16 mouse cellular contexts compared by ENCODE assay signal in the genomic region with DNA sequence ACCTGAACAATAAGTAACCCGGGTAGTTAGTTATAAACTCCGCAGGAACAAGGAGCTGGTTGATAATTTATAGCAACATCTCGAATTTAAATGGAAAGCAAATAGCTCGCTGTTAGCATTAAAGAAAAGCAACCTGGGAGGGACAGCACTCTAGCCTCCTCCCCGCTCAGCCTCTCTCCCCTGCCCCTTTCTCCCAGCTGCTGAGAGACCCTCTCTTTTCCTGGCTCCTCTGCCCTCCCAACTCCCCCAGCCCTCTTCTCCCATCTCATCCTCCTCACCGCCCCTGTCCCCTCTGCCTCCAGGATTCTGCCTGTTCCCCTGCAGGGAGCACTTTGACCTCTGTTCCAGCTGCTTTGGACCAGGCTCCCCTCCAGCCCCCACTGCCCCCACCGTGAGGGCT. TPM values are rescaled to one million over a fixed set of nuclear protein-coding genes. Genes with fewer than 3 reads are reported as not detected.
DNase-seq lines count a peak whose midpoint lies in the region; ATAC-seq and TF ChIP-seq lines count a peak whose summit lies in the region.
"Had no signal": no experiment of that assay in that cellular context is flagged by ENCODE, and none has a peak within 500 bp of the region (broad histone marks: within the 10 kb centered on the region; RNA-seq: fewer than 3 reads in every experiment).

No protein-coding gene starts in this region.

- TF ChIP-seq CTCF in liver, adult 2 months (IDR thresholded peaks at IDR 0.05; ENCODE audit: low read depth, low read length), result no peak

- H3K9ac ChIP-seq in liver, adult 2 months (ENCODE audit: low read depth, low read length), result peak overlapping the region; percentile 95
- no peak overlapping the region for H3K9ac ChIP-seq in liver, embryonic 11.5 days (ENCODE audit: low read depth, low read length)
- peak overlapping the region; percentile 78 for H3K9ac ChIP-seq in stomach, embryonic 16.5 days (ENCODE audit: low read length)
- H3K9ac ChIP-seq in heart, embryonic 11.5 days (ENCODE audit: low read depth, low read length), result no peak overlapping the region
- H3K9ac ChIP-seq: forebrain, postnatal 0 days; heart, embryonic 12.5 days had no signal

- peaks cover 33% of the 10 kb centered on the region for H3K4me1 ChIP-seq in liver, adult 2 months (ENCODE audit: control insufficient read depth, insufficient read depth, low read length)
- H3K4me1 ChIP-seq in liver, embryonic 11.5 days (replicated peaks; ENCODE audit: control insufficient read depth, insufficient read depth, low read length), result peaks cover 15% of the 10 kb centered on the region
- H3K4me1 ChIP-seq in stomach, embryonic 16.5 days (ENCODE audit: control insufficient read depth, insufficient read depth, low read length), result 0 out of 2 replicates have a peak, but pooled peaks cover 3% of the 10 kb centered on the region
- H3K4me1 ChIP-seq in heart, embryonic 11.5 days (ENCODE audit: control insufficient read depth, insufficient read depth, low read length), result peaks cover 12% of the 10 kb centered on the region

- H3K27ac ChIP-seq in liver, adult 2 months (replicated peaks; ENCODE audit: insufficient read depth, low read depth, low read length), result peak overlapping the region; percentile 99
- no peak overlapping the region; the same call in 1 of the 2 replicates for H3K27ac ChIP-seq in liver, embryonic 11.5 days (ENCODE audit: low read depth, low read length)
- peak overlapping the region; percentile 87 for H3K27ac ChIP-seq in stomach, embryonic 16.5 days (ENCODE audit: low read length)
- H3K27ac ChIP-seq in heart, embryonic 11.5 days (ENCODE audit: low read depth, low read length), result no peak overlapping the region

- peak overlapping the region; percentile 45 for H3K4me2 ChIP-seq in liver, embryonic 11.5 days
- H3K4me2 ChIP-seq in stomach, embryonic 16.5 days (ENCODE audit: low read depth, low read length), result peak overlapping the region; percentile 45; the same call in 1 of the 2 replicates
- H3K4me2 ChIP-seq in heart, embryonic 11.5 days, result no peak overlapping the region
- H3K4me2 ChIP-seq: heart, embryonic 12.5 days; midbrain, embryonic 11.5 days had no signal

- ATAC-seq in liver, embryonic 11.5 days (replicated peaks; ENCODE audit: low FRiP score), result no peak
- peak; percentile 5; the same call in 1 of the 2 replicates for ATAC-seq in stomach, embryonic 16.5 days (ENCODE audit: insufficient read depth, low FRiP score)
- no peak for ATAC-seq in frontal cortex, adult (ENCODE audit: low TSS enrichment)
- ATAC-seq in heart, embryonic 11.5 days (replicated peaks; ENCODE audit: insufficient number of reproducible peaks, low FRiP score, low TSS enrichment), result no peak
- ATAC-seq: forebrain, postnatal 0 days had no signal

- DNase-seq in liver, adult 2 months (ENCODE audit: extremely low read depth, low read depth, low spot score), result peak; percentile 81
- DNase-seq in liver, result no peak
- peak; percentile 69 to 82 for DNase-seq in kidney, adult 8-10 months
- DNase-seq in liver, embryonic 11.5 days (ENCODE audit: low spot score), result no peak
- DNase-seq in gastrocnemius, postnatal 4 days (ENCODE audit: low spot score in 2 of 2), result no peak
- DNase-seq: adrenal gland, postnatal 14 days; cerebellum, postnatal 36 days; forebrain, postnatal 0 days; gastrocnemius, postnatal 14 days had no signal

- 13% methylated on average over 7 of the region's 7 CpGs for whole genome bisulfite sequencing in liver, adult 2 months
- WGBS in liver, embryonic 11.5 days, result 31% methylated on average over 7 of the region's 7 CpGs
- WGBS in stomach, embryonic 16.5 days, result 23% methylated on average over 7 of the region's 7 CpGs
- 25% methylated on average over 7 of the region's 7 CpGs for WGBS in heart, embryonic 11.5 days (ENCODE audit: insufficient replicate concordance)

- no peaks in the 10 kb centered on the region for H3K9me3 ChIP-seq in liver, embryonic 11.5 days (ENCODE audit: control insufficient read depth, low read length)
- H3K9me3 ChIP-seq in stomach, embryonic 16.5 days (replicated peaks; ENCODE audit: control insufficient read depth, low read length), result no peaks in the 10 kb centered on the region
- no peaks in the 10 kb centered on the region for H3K9me3 ChIP-seq in heart, embryonic 11.5 days (replicated peaks; ENCODE audit: control insufficient read depth, low read length)
- H3K9me3 ChIP-seq: heart, embryonic 12.5 days had no signal

- 0 out of 2 replicates have a peak, but pooled peaks have one; percentile 40 for TF ChIP-seq POLR2A in liver, adult 2 months (IDR thresholded peaks at IDR 0.05; ENCODE audit: extremely low read depth, insufficient read depth, low read length)

- peak overlapping the region; percentile 85 for H3K4me3 ChIP-seq in liver, adult 2 months (ENCODE audit: insufficient read depth, low read depth, low read length)
- H3K4me3 ChIP-seq in liver, embryonic 11.5 days (ENCODE audit: low read depth, low read length), result peak overlapping the region; percentile 30
- peak overlapping the region; percentile 50 for H3K4me3 ChIP-seq in stomach, embryonic 16.5 days (replicated peaks; ENCODE audit: low read length)
- H3K4me3 ChIP-seq in heart, embryonic 11.5 days (ENCODE audit: low read depth, low read length), result no peak overlapping the region
- H3K4me3 ChIP-seq: heart, embryonic 12.5 days had no signal

- H3K36me3 ChIP-seq in liver, adult 2 months (ENCODE audit: control insufficient read depth, insufficient read depth, low read length), result no peaks in the 10 kb centered on the region
- no peaks in the 10 kb centered on the region for H3K36me3 ChIP-seq in liver, embryonic 11.5 days (ENCODE audit: control insufficient read depth, insufficient read depth, low read length)
- no peaks in the 10 kb centered on the region for H3K36me3 ChIP-seq in stomach, embryonic 16.5 days (ENCODE audit: control insufficient read depth, insufficient read depth, low read length)
- H3K36me3 ChIP-seq in heart, embryonic 11.5 days (ENCODE audit: control insufficient read depth, insufficient read depth, low read length), result no peaks in the 10 kb centered on the region
- H3K36me3 ChIP-seq: heart, embryonic 12.5 days had no signal

- no peaks in the 10 kb centered on the region for H3K27me3 ChIP-seq in liver, adult 2 months (ENCODE audit: control insufficient read depth, insufficient read depth, low read length)
- H3K27me3 ChIP-seq in liver, embryonic 11.5 days (replicated peaks; ENCODE audit: control insufficient read depth, insufficient read depth, low read length), result peaks cover 2% of the 10 kb centered on the region; the same call in 1 of the 2 replicates
- H3K27me3 ChIP-seq in stomach, embryonic 16.5 days (ENCODE audit: control insufficient read depth, insufficient read depth, low read length), result no peaks in the 10 kb centered on the region
- peaks cover 24% of the 10 kb centered on the region for H3K27me3 ChIP-seq in heart, embryonic 11.5 days (ENCODE audit: control insufficient read depth, insufficient read depth, low read length)

- H3K79me2 ChIP-seq in liver, adult 2 months (ENCODE audit: control insufficient read depth, insufficient read depth, low read length), result peaks cover 35% of the 10 kb centered on the region; the same call in 1 of the 2 replicates

RNA-seq across cellular contexts. Expression of a gene that starts 2.2 kb away (rescaled TPM):
- 6.1 and 9.3 TPM in 2 replicates for total RNA-seq in liver, adult 2 months (2014; rRNA removed)
- 13.5 and 19.2 TPM in 2 replicates for polyA plus RNA-seq in liver, adult 2 months (2012; rRNA removed)
- 2.7 and 4.1 TPM in 2 replicates for polyA plus RNA-seq in liver, embryonic 11.5 days (2014; fragmentation: Nextera tagmentation; extraction: Ambion mirVana)
- 8.7 and 9.8 TPM in 2 replicates for polyA plus RNA-seq in stomach, embryonic 16.5 days (2015; fragmentation: Nextera tagmentation; extraction: Ambion mirVana)
- total RNA-seq in gastrocnemius, postnatal 4 days (2021), result not detected
- polyA plus RNA-seq in heart, embryonic 11.5 days (2014; fragmentation: Nextera tagmentation; extraction: Ambion mirVana), result not detected in 2 replicates
- total RNA-seq: forebrain, postnatal 0 days; gastrocnemius, postnatal 14 days; hematopoietic stem cell, adult 5-6 weeks; left cerebral cortex, adult 8-10 months had no signal
- polyA plus RNA-seq: forebrain, postnatal 0 days; midbrain, embryonic 11.5 days had no signal

RNA-seq across cellular contexts. Expression of a gene that starts 26.7 kb away (rescaled TPM):
- 3.0 and 5.2 TPM in 2 replicates for total RNA-seq in liver, adult 2 months (2014; rRNA removed)
- 5.2 and 6.1 TPM in 2 replicates for polyA plus RNA-seq in liver, adult 2 months (2012; rRNA removed)
- polyA plus RNA-seq in liver, embryonic 11.5 days (2014; fragmentation: Nextera tagmentation; extraction: Ambion mirVana), result 37.1 and 40.3 TPM in 2 replicates
- 45.6 and 53.5 TPM in 2 replicates for polyA plus RNA-seq in stomach, embryonic 16.5 days (2015; fragmentation: Nextera tagmentation; extraction: Ambion mirVana)
- total RNA-seq in gastrocnemius, postnatal 4 days (2021), result 10 to 100 TPM; 34.5 to 34.6 TPM
- polyA plus RNA-seq in heart, embryonic 11.5 days (2014; fragmentation: Nextera tagmentation; extraction: Ambion mirVana), result 31.0 and 35.0 TPM in 2 replicates

RNA-seq across cellular contexts. Expression of a gene that starts 42.3 kb away (rescaled TPM):
- 8.7 and 13.1 TPM in 2 replicates for total RNA-seq in liver, adult 2 months (2014; rRNA removed)
- 23.7 and 24.0 TPM in 2 replicates for polyA plus RNA-seq in liver, adult 2 months (2012; rRNA removed)
- polyA plus RNA-seq in liver, embryonic 11.5 days (2014; fragmentation: Nextera tagmentation; extraction: Ambion mirVana), result 14.8 and 17.6 TPM in 2 replicates
- 9.6 and 10.6 TPM in 2 replicates for polyA plus RNA-seq in stomach, embryonic 16.5 days (2015; fragmentation: Nextera tagmentation; extraction: Ambion mirVana)
- 10 to 100 TPM; 61.2 to 64.0 TPM for total RNA-seq in gastrocnemius, postnatal 4 days (2021)
- polyA plus RNA-seq in heart, embryonic 11.5 days (2014; fragmentation: Nextera tagmentation; extraction: Ambion mirVana), result 15.5 and 18.6 TPM in 2 replicates

RNA-seq across cellular contexts. Expression of a gene that starts 45.6 kb away (rescaled TPM):
- total RNA-seq in liver, adult 2 months (2014; rRNA removed), result 5.8 and 6.6 TPM in 2 replicates
- polyA plus RNA-seq in liver, adult 2 months (2012; rRNA removed), result 15.4 and 16.8 TPM in 2 replicates
- 0.36 and 0.55 TPM in 2 replicates for polyA plus RNA-seq in liver, embryonic 11.5 days (2014; fragmentation: Nextera tagmentation; extraction: Ambion mirVana)
- polyA plus RNA-seq in stomach, embryonic 16.5 days (2015; fragmentation: Nextera tagmentation; extraction: Ambion mirVana), result 1.3 and 2.1 TPM in 2 replicates
- total RNA-seq in gastrocnemius, postnatal 4 days (2021), result under 1 TPM; 0.52 to 0.71 TPM
- 0.30 and 0.37 TPM in 2 replicates for polyA plus RNA-seq in heart, embryonic 11.5 days (2014; fragmentation: Nextera tagmentation; extraction: Ambion mirVana)
- total RNA-seq: gastrocnemius, postnatal 14 days had no signal
- polyA plus RNA-seq: midbrain, embryonic 11.5 days had no signal

Comparison
In these comparisons a context has a peak if more than half of its experiments do, and no peak if none do; other contexts are left out.
1. DNase-seq: peak in liver, adult 2 months (single experiment) and kidney, adult 8-10 months (2 of 2); none in liver (single experiment), liver, embryonic 11.5 days (single experiment) and gastrocnemius, postnatal 4 days (0 of 2).
2. H3K27ac ChIP-seq: peak in liver, adult 2 months (single experiment) and stomach, embryonic 16.5 days (single experiment); none in liver, embryonic 11.5 days (single experiment) and heart, embryonic 11.5 days (single experiment).
3. H3K9ac ChIP-seq: peak in liver, adult 2 months (single experiment) and stomach, embryonic 16.5 days (single experiment); none in liver, embryonic 11.5 days (single experiment) and heart, embryonic 11.5 days (single experiment).